Mouse (Mus musculus): Measurements from ENCODE around the gene Rars2. TPM values are rescaled to one million over a fixed set of nuclear protein-coding genes. Genes with fewer than 3 reads are reported as not detected.

Rars2 gene
- total RNA-seq (2012; rRNA removed) (45.3 and 47.7 TPM in 2 replicates), polyA plus RNA-seq (2012; ENCODE audit: insufficient read depth in 1 of 2, insufficient read length in 2 of 2, low read depth in 1 of 2, low replicate concordance in 2 of 2, missing spikeins in 1 of 2) (10 to 100 TPM in 1 of 2 experiments, not detected in 1; 60.3 TPM)

- TF ChIP-seq NELFE (IDR thresholded peaks at IDR 0.05; ENCODE audit: low read depth, low read length) (peak; percentile 94), ZMIZ1 (IDR thresholded peaks at IDR 0.05; ENCODE audit: low read depth, low read length) (peak; percentile 71; the same call in 1 of the 2 replicates), POLR2AphosphoS2 (IDR thresholded peaks at IDR 0.05; ENCODE audit: low read length) (peak; percentile 93), MXI1 (IDR thresholded peaks at IDR 0.05; ENCODE audit: low read depth, low read length) (peak; percentile 96), TCF12 (IDR thresholded peaks at IDR 0.05; ENCODE audit: low read depth, low read length) (peak; percentile 79), RAD21 (IDR thresholded peaks at IDR 0.05; ENCODE audit: low read depth, low read length) (no peak), SIN3A (IDR thresholded peaks at IDR 0.05; ENCODE audit: low read length) (peak; percentile 93), RCOR1 (IDR thresholded peaks at IDR 0.05; ENCODE audit: low read depth, low read length) (no peak; the same call in 1 of the 2 replicates), CTCF (IDR thresholded peaks at IDR 0.05 in 2 of 3, conservative IDR thresholded peaks at IDR 0.05 in 1 of 3; ENCODE audit: control insufficient read depth in 1 of 3, insufficient read depth in 1 of 3, low read depth in 2 of 3, low read length in 3 of 3, poor library complexity in 1 of 3, severe bottlenecking in 1 of 3) (0 out of 6 replicates have a peak, but pooled peaks of 1 of the 3 experiments have one; percentile 2), BHLHE40 (IDR thresholded peaks at IDR 0.05; ENCODE audit: borderline replicate concordance, low read depth, low read length) (no peak), MYC (IDR thresholded peaks at IDR 0.05; ENCODE audit: low read depth, low read length) (peak; percentile 91), HCFC1 (IDR thresholded peaks at IDR 0.05; ENCODE audit: low read depth, low read length) (peak; percentile 90), ZNF384 (IDR thresholded peaks at IDR 0.05; ENCODE audit: low read depth, low read length) (no peak), E2F4 (IDR thresholded peaks at IDR 0.05; ENCODE audit: borderline replicate concordance, low read depth, low read length) (peak; percentile 73; the same call in 1 of the 2 replicates), TBP (IDR thresholded peaks at IDR 0.05; ENCODE audit: low read depth, low read length) (peak; percentile 84), MEF2A (IDR thresholded peaks at IDR 0.05; ENCODE audit: extremely low read depth, insufficient replicate concordance, low read depth, low read length, poor library complexity, severe bottlenecking) (no peak), MAX (IDR thresholded peaks at IDR 0.05; ENCODE audit: low read length) (peak; percentile 82), GABPA (IDR thresholded peaks at IDR 0.05; ENCODE audit: low read depth, low read length) (no peak), NRF1 (IDR thresholded peaks at IDR 0.05; ENCODE audit: insufficient read depth, low read depth, low read length, poor library complexity, severe bottlenecking) (peak; percentile 88), POLR2A (IDR thresholded peaks at IDR 0.05; ENCODE audit: control insufficient read depth in 1 of 2, insufficient read depth in 1 of 2, low read depth in 1 of 2, low read length in 2 of 2, poor library complexity in 1 of 2) (peak; percentile 80 to 89), ELF1 (IDR thresholded peaks at IDR 0.05; ENCODE audit: low read depth, low read length) (peak; percentile 94), CHD1 (IDR thresholded peaks at IDR 0.05; ENCODE audit: low read depth, low read length) (peak; percentile 86; the same call in 1 of the 2 replicates)
- Histone ChIP-seq H3K9ac (ENCODE audit: control insufficient read depth, low read depth, low read length, poor library complexity, severe bottlenecking) (peak within 1 kb of the TSS; percentile 93), H3K27me3 (ENCODE audit: control insufficient read depth in 1 of 2, insufficient read depth in 2 of 2, low read length in 2 of 2) (no peaks in the 10 kb centered on the region), H3K9me3 (replicated peaks; ENCODE audit: insufficient read depth, low read length) (no peaks in the 10 kb centered on the region), H3K27ac (ENCODE audit: control insufficient read depth, low read depth, low read length) (peak within 1 kb of the TSS; percentile 72), H3K36me3 (ENCODE audit: control insufficient read depth in 1 of 2, insufficient read depth in 2 of 2, low read length in 2 of 2) (peaks cover 5 to 13% of the 10 kb centered on the region in 2 experiments), H3K4me1 (ENCODE audit: control insufficient read depth in 1 of 2, insufficient read depth in 2 of 2, low read length in 2 of 2) (peaks cover 3 to 9% of the 10 kb centered on the region in 2 experiments; a peak in 3 of 4 replicates), H3K4me3 (ENCODE audit: control insufficient read depth in 1 of 2, insufficient read depth in 1 of 2, low read depth in 2 of 2, low read length in 2 of 2) (peak within 1 kb of the TSS; percentile 86 to 95), H3K79me2 (ENCODE audit: control insufficient read depth, insufficient read depth, low read length, poor library complexity) (peaks cover 32% of the 10 kb centered on the region)
- peak; percentile 95 for DNase-seq (ENCODE audit: low read depth, low spot score)
These were observed at the start of gene Rars2, which contains the start of gene Orc3 for GRCm38 (mm10) chr4:34614630-34615094. TSS of gene Rars2 (plus strand) at chr4:34614957. TSS of gene Orc3 (minus strand) at chr4:34614944.

Measured in MEL (cell line).